Mouse (Mus musculus): ENCODE data around the gene Ift140.

GRCm38 (mm10) chr17:25064351-25064750 lies 48.5 kb downstream of the Ift140 start:
- TF ChIP-seq GATA1 (IDR thresholded peaks at IDR 0.05; ENCODE audit: low read length) (no peak), TAL1 (IDR thresholded peaks at IDR 0.05; ENCODE audit: low read length) (no peak)
